ENCODE assay signal across 8 mouse cellular contexts in the genomic region with DNA sequence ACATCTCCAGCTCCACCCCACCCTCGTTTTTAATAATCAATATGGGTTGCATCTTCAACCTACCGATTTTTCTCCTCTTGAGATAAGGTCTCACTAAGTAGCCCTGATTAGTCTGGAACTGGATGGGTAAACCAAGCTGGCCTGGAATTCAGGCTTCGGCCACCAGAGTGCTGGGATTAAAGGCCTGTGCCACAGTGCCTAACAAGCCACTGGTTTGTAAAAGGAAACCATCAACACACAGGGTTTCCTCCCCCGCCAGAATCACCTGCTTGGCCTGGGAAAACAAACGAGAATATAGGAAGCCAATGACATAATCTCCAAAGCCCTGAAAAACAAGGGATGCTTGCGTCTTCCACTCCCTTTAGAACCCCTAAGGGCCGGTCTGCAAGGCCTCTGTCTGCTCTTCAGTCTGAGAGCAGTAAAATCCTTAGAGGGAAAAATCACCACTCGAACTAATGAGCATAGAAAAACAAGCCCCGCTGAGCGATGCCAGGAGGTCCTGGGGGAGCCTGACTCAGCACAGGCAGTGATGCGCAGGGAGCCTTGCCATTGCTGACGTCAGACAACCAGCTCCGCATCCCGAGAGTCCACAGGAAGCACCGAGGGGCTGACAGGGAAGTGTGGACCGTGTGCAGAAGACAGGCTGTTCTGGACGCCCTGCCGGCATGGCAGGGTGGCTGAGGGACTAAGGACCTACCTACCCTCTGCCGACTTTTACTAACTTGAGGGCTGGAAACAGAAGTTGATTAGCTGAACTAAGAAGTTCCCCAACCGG. TPM values are rescaled to one million over a fixed set of nuclear protein-coding genes. Genes with fewer than 3 reads are reported as not detected.
DNase-seq lines count a peak whose midpoint lies in the region; ATAC-seq lines count a peak whose summit lies in the region.

No protein-coding gene starts in this region.

- H3K9ac ChIP-seq in hindbrain, embryonic 14.5 days, result no peak overlapping the region

- 0 out of 2 replicates have a peak, but pooled peaks cover 4% of the 10 kb centered on the region for H3K27me3 ChIP-seq in hindbrain, embryonic 14.5 days (ENCODE audit: control insufficient read depth, insufficient read depth, low read length)

- WGBS in hindbrain, embryonic 14.5 days, result 19% methylated on average over 20 of the region's 20 CpGs

- DNase-seq in adrenal gland, adult (ENCODE audit: inconsistent age in 2 of 2, low spot score in 1 of 2), result peak; percentile 78 to 85
- no peak for DNase-seq in adrenal gland, postnatal 4 days (ENCODE audit: low spot score in 2 of 2)
- peak; percentile 81 for DNase-seq in cerebellum, adult 9-11 months
- peak; percentile 74 to 80 for DNase-seq in gastrocnemius, adult 8-10 months (ENCODE audit: low spot score in 2 of 2)
- peak; percentile 64 for DNase-seq in hindbrain, embryonic 14.5 days (ENCODE audit: low spot score)
- DNase-seq in layer of hippocampus, postnatal 36 days, result peak; percentile 60 to 64
- peak; percentile 48 for DNase-seq in right cerebral cortex, postnatal 4 days

- H3K9me3 ChIP-seq in hindbrain, embryonic 14.5 days (ENCODE audit: control insufficient read depth, low read length), result no peaks in the 10 kb centered on the region

- peaks cover 12% of the 10 kb centered on the region for H3K4me1 ChIP-seq in hindbrain, embryonic 14.5 days (replicated peaks; ENCODE audit: control insufficient read depth, insufficient read depth, low read length)

- H3K27ac ChIP-seq in hindbrain, embryonic 14.5 days, result peak overlapping the region; percentile 41; the same call in 1 of the 2 replicates

- ATAC-seq in hindbrain, embryonic 14.5 days (ENCODE audit: low FRiP score), result peak; percentile 57; the same call in 1 of the 2 replicates
- ATAC-seq in megakaryocyte, adult 5-6 weeks (ENCODE audit: poor library complexity, severe bottlenecking), result peak; percentile 66

- H3K36me3 ChIP-seq in hindbrain, embryonic 14.5 days (replicated peaks; ENCODE audit: control insufficient read depth, insufficient read depth), result no peaks in the 10 kb centered on the region

- peak overlapping the region; percentile 25 for H3K4me2 ChIP-seq in hindbrain, embryonic 14.5 days (replicated peaks)

- H3K4me3 ChIP-seq in hindbrain, embryonic 14.5 days (replicated peaks; ENCODE audit: low read length), result no peak overlapping the region

RNA-seq across cellular contexts. Expression of gene Psen2, which starts 13.4 kb away (rescaled TPM):
- 10 to 100 TPM; 40.2 to 45.4 TPM for total RNA-seq in adrenal gland, postnatal 4 days (2021)
- 1 to 10 TPM; 7.2 to 8.1 (median 7.8) TPM for total RNA-seq in gastrocnemius, adult 8-10 months (2022)
- polyA plus RNA-seq in hindbrain, embryonic 14.5 days (2014; fragmentation: Nextera tagmentation; extraction: Ambion mirVana), result 16.0 and 16.5 TPM in 2 replicates
- total RNA-seq in layer of hippocampus, postnatal 36 days (2021), result 10 to 100 TPM; 18.8 to 21.0 TPM
- total RNA-seq in megakaryocyte, adult 5-6 weeks (2015), result 14.0 and 17.3 TPM in 2 replicates
- 13.6 and 18.9 TPM in 2 replicates for total RNA-seq in megakaryocyte, adult 5-6 weeks (2017)

RNA-seq across cellular contexts. Expression of gene Coq8a, which starts 50.5 kb away (rescaled TPM):
- total RNA-seq in adrenal gland, postnatal 4 days (2021), result 100 to 1,000 TPM; 167 to 183 TPM
- 1,000 to 10,000 TPM in 2 of 4 experiments, 100 to 1,000 TPM in 2; 819 to 1,131 (median 992) TPM for total RNA-seq in gastrocnemius, adult 8-10 months (2022)
- 3.1 and 3.2 TPM in 2 replicates for polyA plus RNA-seq in hindbrain, embryonic 14.5 days (2014; fragmentation: Nextera tagmentation; extraction: Ambion mirVana)
- total RNA-seq in layer of hippocampus, postnatal 36 days (2021), result 10 to 100 TPM; 55.0 to 68.3 TPM
- 1.5 and 2.4 TPM in 2 replicates for total RNA-seq in megakaryocyte, adult 5-6 weeks (2015)
- 0.84 and 2.4 TPM in 2 replicates for total RNA-seq in megakaryocyte, adult 5-6 weeks (2017)

Comparison
In these comparisons a context has a peak if more than half of its experiments do, and no peak if none do; other contexts are left out.
1. DNase-seq: peak in adrenal gland, adult (2 of 2), cerebellum, adult 9-11 months (single experiment), gastrocnemius, adult 8-10 months (2 of 2), hindbrain, embryonic 14.5 days (single experiment), layer of hippocampus, postnatal 36 days (2 of 2) and right cerebral cortex, postnatal 4 days (single experiment); none in adrenal gland, postnatal 4 days (0 of 2).
2. RNA of gene Coq8a, which starts 50.5 kb away (total RNA-seq): 819 to 1,131 TPM in gastrocnemius, adult 8-10 months, 167 to 183 TPM in adrenal gland, postnatal 4 days and 55.0 to 68.3 TPM in layer of hippocampus, postnatal 36 days; 0.84 to 2.4 TPM in megakaryocyte, adult 5-6 weeks; every median in the first group is over 10 times any median in the second.